Mouse (Mus musculus) embryonic facial prominence, embryonic 13.5 days (tissue): Measurements from ENCODE around the gene Gm20481. TPM values are rescaled to one million over a fixed set of nuclear protein-coding genes. Genes with fewer than 3 reads are reported as not detected.
A peak's percentile ranks its signal among the peaks of the same experiment; 100 is the strongest.
"Not testable (repeated sequence)": the region's sequence is repeated elsewhere in the genome, so short reads cannot be mapped to it uniquely, and the experiment has no call there.

Source experiments
- ATAC-seq: fragments of 200-750 bp; cut with Nextera tagmentation; 2 replicates; pipeline ENCODE4 v1.8.0; 2017; ENCODE audit warnings: low read depth; ENCODE audit not compliant: insufficient number of reproducible peaks, insufficient read depth, low FRiP score, low TSS enrichment
- H3K27ac ChIP-seq: fragments of 300-500 bp; sonication (generic); 2 replicates; pipeline ENCODE4 v1.5.1; 2015; ENCODE audit warnings: moderate library complexity, mild to moderate bottlenecking, inconsistent platforms
- H3K27me3 ChIP-seq: fragments of 300-500 bp; sonication (generic); 2 replicates; pipeline ENCODE4 v1.6.1; 2015; ENCODE audit warnings: mild to moderate bottlenecking, inconsistent platforms
- H3K36me3 ChIP-seq: fragments of 300-500 bp; sonication (generic); 2 replicates; pipeline ENCODE4 v1.6.1; 2015; ENCODE audit warnings: mild to moderate bottlenecking, inconsistent platforms
- H3K4me1 ChIP-seq: fragments of 300-500 bp; sonication (generic); 2 replicates; pipeline ENCODE4 v1.6.1; 2015; ENCODE audit warnings: inconsistent platforms
- H3K4me2 ChIP-seq: fragments of 300-500 bp; sonication (generic); 2 replicates; pipeline ENCODE4 v1.6.1; 2015; ENCODE audit warnings: moderate library complexity, mild to moderate bottlenecking, inconsistent platforms
- H3K4me3 ChIP-seq: fragments of 300-500 bp; sonication (generic); 2 replicates; pipeline ENCODE4 v1.5.1; 2015; ENCODE audit warnings: mild to moderate bottlenecking, inconsistent platforms
- H3K9ac ChIP-seq: fragments of 300-500 bp; sonication (generic); 2 replicates; pipeline ENCODE4 v1.6.1; 2015; ENCODE audit warnings: mild to moderate bottlenecking, inconsistent platforms
- H3K9me3 ChIP-seq: fragments of 300-500 bp; sonication (generic); 2 replicates; pipeline ENCODE4 v1.6.1; 2016; ENCODE audit warnings: inconsistent platforms
- WGBS: fragments of 180-500 bp; shearing (Covaris S2); methylation state at CpG from one replicate; pipeline ENCODE4 v1.1.7; 2015; ENCODE audit warnings: mixed read lengths; 5-methylcytosine and 5-hydroxymethylcytosine counted together
- polyA plus RNA-seq: library from polyadenylated mRNA; unstranded; fragments of >200 nt; fragmentation: Nextera tagmentation; extraction: Ambion mirVana; gene quantifications from 2 replicates; pipeline ENCODE4 v1.2.1, GENCODE M21; 2015

Gm20481 gene
- not detected in 2 replicates for polyA plus RNA-seq

DNA sequence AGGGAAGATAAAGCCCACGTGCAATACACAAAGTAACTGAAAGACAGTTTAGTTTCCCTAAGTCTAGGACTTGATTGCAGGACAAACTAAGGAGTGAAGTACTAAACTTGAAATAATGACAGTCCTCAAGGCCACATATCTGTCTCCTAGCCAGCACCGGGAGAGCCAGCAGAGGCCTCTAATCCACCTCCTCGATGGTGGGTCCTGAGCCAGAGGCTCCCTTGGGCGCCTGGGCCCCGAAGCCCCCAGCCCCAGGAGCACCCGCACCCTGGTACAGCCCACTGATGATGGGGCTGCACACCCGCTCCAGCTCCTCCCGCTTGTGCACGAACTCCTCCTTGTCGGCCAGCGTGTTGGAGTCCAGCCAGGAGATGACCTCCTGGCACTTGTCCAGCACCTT is at the start of gene Gm20481:
Gene Gm20481, plus strand, starts transcription at position 91 of the 400 bp plus-strand sequence.
- H3K4me1 ChIP-seq: peaks cover 13% of the 10 kb centered on the region; the same call in 1 of the 2 replicates
- not testable (repeated sequence) for H3K36me3 ChIP-seq, ATAC-seq, H3K4me3 ChIP-seq, H3K9me3 ChIP-seq, H3K27ac ChIP-seq, H3K9ac ChIP-seq, H3K4me2 ChIP-seq
- WGBS: 70% methylated on average over 6 of the region's 11 CpGs
- H3K27me3 ChIP-seq: peaks cover 28% of the 10 kb centered on the region

DNA sequence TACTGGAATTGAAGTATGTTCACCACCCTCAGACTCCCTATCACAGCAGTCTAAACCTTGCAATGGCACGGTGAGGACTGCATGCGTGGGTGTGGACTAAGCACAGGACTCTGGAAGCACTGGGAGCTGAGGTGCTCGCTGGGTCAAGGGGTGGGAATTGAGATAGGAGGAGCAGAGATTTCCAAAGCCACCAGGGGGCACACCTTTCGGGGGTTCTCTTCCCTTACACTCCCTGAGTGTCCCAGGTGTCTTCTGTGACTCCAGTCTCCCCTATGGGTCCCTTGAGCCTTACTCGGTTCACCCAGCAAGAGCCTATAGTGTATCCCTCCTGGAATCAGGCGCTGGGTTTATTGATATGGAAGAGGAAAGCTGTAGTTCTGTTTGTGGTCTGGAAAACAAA is 46.8 kb upstream of the Gm20481 start:
- Histone ChIP-seq H3K9ac (no peak overlapping the region), H3K9me3 (no peaks in the 10 kb centered on the region), H3K4me1 (no peaks in the 10 kb centered on the region), H3K4me2 (no peak overlapping the region), H3K36me3 (no peaks in the 10 kb centered on the region), H3K27me3 (no peaks in the 10 kb centered on the region), H3K4me3 (no peak overlapping the region), H3K27ac (no peak overlapping the region)
- WGBS: 55% methylated on average over 6 of the region's 6 CpGs
- ATAC-seq: no peak

DNA sequence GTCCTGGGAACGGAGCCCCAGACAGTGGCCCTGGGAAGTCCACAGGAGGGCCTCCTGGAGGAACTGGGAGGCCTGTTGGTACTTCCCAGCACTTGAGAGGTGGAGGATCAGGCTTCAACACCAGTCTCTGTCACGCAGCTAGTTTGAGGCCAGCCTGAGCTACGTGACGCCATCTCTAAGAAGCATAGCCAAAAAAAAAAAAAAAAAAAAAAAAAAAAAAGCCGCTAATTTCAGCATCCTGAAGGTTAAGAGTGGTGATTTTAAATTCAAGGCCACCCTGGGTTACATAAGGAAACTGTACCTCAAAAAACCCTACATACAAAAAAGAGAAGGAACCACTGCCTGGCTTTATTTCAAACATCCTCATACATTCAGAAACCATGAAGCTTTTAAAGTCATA is 45.5 kb upstream of the Gm20481 start:
- no peak for ATAC-seq
- no peaks in the 10 kb centered on the region for H3K36me3 ChIP-seq
- no peak overlapping the region for H3K9ac ChIP-seq
- 66% methylated on average over 5 of the region's 5 CpGs for WGBS
- H3K4me3 ChIP-seq: no peak overlapping the region
- no peaks in the 10 kb centered on the region for H3K9me3 ChIP-seq
- no peak overlapping the region for H3K27ac ChIP-seq
- H3K4me1 ChIP-seq: no peaks in the 10 kb centered on the region
- H3K4me2 ChIP-seq: no peak overlapping the region
- no peaks in the 10 kb centered on the region for H3K27me3 ChIP-seq

DNA sequence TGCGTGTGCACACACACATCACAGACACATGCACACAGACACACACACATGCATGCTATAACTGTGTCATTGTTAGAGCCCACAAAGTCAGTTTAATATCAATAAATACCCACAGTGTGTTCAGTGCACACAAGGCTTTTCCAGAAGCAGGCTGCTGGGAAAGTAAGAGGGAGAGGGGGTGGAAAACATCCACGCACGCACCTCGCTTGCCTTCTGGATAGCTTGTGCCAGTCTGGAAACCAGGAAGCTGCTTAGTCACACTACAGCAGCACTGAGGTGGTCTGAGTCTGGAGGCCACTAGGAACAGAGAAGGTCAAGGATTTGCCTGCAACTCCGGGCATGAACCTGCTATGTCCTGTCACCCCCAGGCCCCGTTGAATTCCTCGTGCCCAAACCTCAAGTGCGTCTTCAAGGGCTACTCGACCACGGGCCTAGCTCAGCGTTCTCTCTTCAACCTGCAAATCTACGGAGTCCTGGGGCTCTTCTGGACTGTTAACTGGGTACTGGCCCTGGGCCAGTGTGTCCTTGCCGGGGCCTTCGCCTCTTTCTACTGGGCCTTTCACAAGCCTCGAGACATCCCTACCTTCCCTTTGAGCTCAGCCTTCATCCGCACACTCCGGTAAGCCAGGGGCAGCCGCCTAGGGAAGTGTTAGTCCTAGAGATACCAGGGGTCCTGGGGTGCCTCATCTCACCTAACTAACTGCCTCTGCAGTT is 42.2 kb upstream of the Gm20481 start:
- WGBS: 84% methylated on average over 18 of the region's 18 CpGs
- H3K27me3 ChIP-seq: no peaks in the 10 kb centered on the region
- H3K4me2 ChIP-seq: no peak overlapping the region
- H3K4me1 ChIP-seq: peaks cover 11% of the 10 kb centered on the region
- no peak for ATAC-seq
- H3K9ac ChIP-seq: no peak overlapping the region
- no peaks in the 10 kb centered on the region for H3K9me3 ChIP-seq
- H3K4me3 ChIP-seq: no peak overlapping the region
- no peaks in the 10 kb centered on the region for H3K36me3 ChIP-seq
- H3K27ac ChIP-seq: no peak overlapping the region

DNA sequence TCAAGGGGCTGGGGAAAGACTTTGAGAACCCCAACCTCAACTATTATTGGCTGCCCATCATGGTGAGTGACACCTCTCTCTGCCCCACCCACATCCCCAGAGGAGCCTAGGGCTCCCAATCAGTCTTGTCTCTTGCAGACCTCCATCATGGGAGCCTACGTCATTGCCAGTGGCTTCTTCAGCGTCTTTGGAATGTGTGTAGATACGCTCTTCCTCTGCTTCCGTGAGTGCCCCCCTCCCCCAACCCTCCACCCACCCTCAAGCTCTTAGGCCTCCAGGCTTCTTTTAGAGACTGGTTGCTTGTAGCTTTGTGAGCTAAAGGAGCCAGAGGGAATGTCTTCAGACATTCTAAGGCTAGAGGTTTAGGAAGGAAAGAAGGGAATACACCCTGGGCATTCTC is 40.9 kb upstream of the Gm20481 start:
- no peak overlapping the region for H3K4me3 ChIP-seq
- H3K9me3 ChIP-seq: no peaks in the 10 kb centered on the region
- WGBS: 58% methylated on average over 4 of the region's 4 CpGs
- H3K27ac ChIP-seq: no peak overlapping the region
- H3K9ac ChIP-seq: no peak overlapping the region
- no peaks in the 10 kb centered on the region for H3K36me3 ChIP-seq
- no peak for ATAC-seq
- H3K4me1 ChIP-seq: peaks cover 12% of the 10 kb centered on the region
- no peak overlapping the region for H3K4me2 ChIP-seq
- H3K27me3 ChIP-seq: no peaks in the 10 kb centered on the region

DNA sequence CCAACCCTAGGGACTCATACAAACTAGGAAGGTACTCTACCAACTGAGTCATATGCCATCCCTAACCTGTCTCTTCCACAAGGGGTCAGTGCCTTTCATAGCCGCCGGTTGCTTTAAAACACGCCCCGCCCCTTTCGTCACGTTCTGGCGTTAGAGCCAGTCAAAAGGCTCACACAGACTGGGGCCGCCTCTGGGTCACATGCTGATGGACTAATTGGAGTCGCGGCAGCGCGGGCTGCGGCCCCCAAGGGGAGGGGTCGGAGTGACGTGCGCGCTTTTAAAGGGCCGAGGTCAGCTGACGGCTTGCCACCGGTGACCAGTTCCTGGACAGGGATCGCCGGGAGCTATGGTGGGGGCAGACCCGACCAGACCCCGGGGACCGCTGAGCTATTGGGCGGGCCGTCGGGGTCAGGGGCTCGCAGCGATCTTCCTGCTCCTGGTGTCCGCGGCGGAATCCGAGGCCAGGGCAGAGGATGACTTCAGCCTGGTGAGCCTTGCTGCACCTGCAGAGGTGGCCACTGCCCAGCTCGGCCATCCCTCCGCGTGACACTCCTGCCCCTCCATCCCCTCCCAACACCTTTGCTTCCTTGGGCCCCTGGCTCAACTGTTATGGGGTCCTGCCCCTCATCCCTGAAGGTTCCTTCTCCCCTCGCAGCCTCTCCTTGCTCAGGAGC is 38.5 kb upstream of the Gm20481 start, which contains the start of gene Neu1:
Gene Neu1, plus strand, starts transcription at position 193 of the 674 bp plus-strand sequence.
- peaks cover 26% of the 10 kb centered on the region for H3K4me1 ChIP-seq
- H3K36me3 ChIP-seq: peaks cover 9% of the 10 kb centered on the region; the same call in 1 of the 2 replicates
- H3K27ac ChIP-seq: no peak within 1 kb of the TSS
- peak within 1 kb of the TSS; percentile 89 for H3K4me2 ChIP-seq
- H3K9me3 ChIP-seq: no peaks in the 10 kb centered on the region
- H3K9ac ChIP-seq: peak within 1 kb of the TSS; percentile 91
- H3K4me3 ChIP-seq: peak within 1 kb of the TSS; percentile 75
- under 1% methylated on average over 38 of the region's 38 CpGs for WGBS
- H3K27me3 ChIP-seq: no peaks in the 10 kb centered on the region; the same call in 1 of the 2 replicates
- peak; percentile 94 for ATAC-seq

DNA sequence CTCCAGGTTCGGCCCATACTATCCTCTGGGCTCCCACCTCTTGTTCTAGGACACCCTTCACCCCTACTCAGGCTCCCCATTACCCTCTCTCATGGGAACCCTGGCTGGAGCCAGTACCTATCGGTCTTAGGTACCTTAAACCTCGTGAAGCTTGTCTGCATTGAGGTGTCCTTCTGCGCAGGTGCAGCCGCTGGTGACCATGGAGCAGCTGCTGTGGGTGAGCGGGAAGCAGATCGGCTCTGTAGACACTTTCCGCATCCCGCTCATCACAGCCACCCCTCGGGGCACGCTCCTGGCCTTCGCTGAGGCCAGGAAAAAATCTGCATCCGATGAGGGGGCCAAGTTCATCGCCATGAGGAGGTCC is 38.0 kb upstream of the Gm20481 start:
- Histone ChIP-seq H3K4me2 (peak overlapping the region; percentile 89), H3K27me3 (no peaks in the 10 kb centered on the region; the same call in 1 of the 2 replicates), H3K27ac (no peak overlapping the region), H3K9me3 (no peaks in the 10 kb centered on the region), H3K9ac (peak overlapping the region; percentile 91), H3K4me3 (peak overlapping the region; percentile 75), H3K36me3 (peaks cover 9% of the 10 kb centered on the region; the same call in 1 of the 2 replicates), H3K4me1 (peaks cover 26% of the 10 kb centered on the region)
- ATAC-seq: no peak; the same call in 1 of the 2 replicates
- 10% methylated on average over 14 of the region's 14 CpGs for WGBS

DNA sequence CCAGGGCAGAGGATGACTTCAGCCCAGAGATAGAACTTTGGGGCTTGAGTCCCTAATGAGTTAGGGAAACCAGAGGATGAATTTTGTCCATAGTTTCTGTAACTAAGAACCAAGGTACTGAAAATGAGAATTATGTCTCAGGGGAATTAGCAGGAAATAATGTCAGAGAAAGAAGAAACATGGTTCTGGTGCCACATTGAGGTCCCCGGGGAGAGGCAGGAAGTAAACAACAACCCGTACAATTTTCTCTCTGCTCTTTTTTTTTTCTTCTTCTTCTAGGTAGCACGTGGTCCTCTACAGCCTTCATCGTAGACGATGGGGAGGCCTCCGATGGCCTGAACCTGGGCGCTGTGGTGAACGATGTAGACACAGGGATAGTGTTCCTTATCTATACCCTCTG is 37.4 kb upstream of the Gm20481 start:
- Histone ChIP-seq H3K9me3 (no peaks in the 10 kb centered on the region), H3K4me1 (peaks cover 26% of the 10 kb centered on the region), H3K36me3 (peaks cover 9% of the 10 kb centered on the region; the same call in 1 of the 2 replicates), H3K27ac (no peak overlapping the region), H3K4me2 (peak overlapping the region; percentile 89), H3K9ac (peak overlapping the region; percentile 91), H3K4me3 (peak overlapping the region; percentile 75), H3K27me3 (no peaks in the 10 kb centered on the region; the same call in 1 of the 2 replicates)
- 88% methylated on average over 8 of the region's 8 CpGs for WGBS
- ATAC-seq: no peak

DNA sequence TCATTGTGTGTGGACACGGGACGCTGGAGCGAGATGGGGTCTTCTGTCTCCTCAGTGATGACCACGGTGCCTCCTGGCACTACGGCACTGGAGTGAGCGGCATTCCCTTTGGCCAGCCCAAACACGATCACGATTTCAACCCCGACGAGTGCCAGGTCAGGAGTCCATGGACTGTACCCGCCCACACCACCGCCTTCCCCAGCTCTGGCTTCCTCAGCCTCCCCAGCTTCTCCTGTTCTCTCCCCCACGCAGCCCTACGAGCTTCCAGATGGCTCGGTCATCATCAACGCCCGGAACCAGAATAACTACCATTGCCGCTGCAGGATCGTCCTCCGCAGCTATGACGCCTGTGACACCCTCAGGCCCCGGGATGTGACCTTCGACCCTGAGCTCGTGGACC is 35.7 kb upstream of the Gm20481 start:
- Histone ChIP-seq H3K9ac (peak overlapping the region; percentile 49; the same call in 1 of the 2 replicates), H3K4me2 (peak overlapping the region; percentile 22), H3K4me3 (no peak overlapping the region), H3K4me1 (peaks cover 26% of the 10 kb centered on the region), H3K9me3 (no peaks in the 10 kb centered on the region), H3K27me3 (no peaks in the 10 kb centered on the region; the same call in 1 of the 2 replicates), H3K36me3 (peaks cover 9% of the 10 kb centered on the region; the same call in 1 of the 2 replicates), H3K27ac (no peak overlapping the region)
- 39% methylated on average over 24 of the region's 24 CpGs for WGBS
- no peak for ATAC-seq

DNA sequence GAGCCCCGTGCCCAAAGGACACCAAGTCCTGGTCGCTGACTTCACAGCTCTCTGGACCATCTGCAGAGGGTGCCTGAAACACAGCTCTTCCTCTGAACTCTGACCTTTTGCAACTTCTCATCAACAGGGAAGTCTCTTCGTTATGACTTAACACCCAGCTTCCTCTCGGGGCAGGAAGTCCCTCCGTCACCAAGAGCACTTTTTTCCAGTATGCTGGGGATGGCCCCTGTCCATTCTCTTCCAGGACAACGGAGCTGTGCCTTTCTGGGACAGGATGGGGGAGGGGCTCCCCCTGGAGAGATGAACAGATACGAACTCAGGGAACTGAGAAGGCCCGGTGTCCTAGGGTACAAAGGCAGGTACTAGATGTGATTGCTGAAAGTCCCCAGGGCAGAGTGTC is 34.9 kb upstream of the Gm20481 start:
- H3K9me3 ChIP-seq: no peaks in the 10 kb centered on the region
- H3K27me3 ChIP-seq: no peaks in the 10 kb centered on the region; the same call in 1 of the 2 replicates
- H3K4me2 ChIP-seq: no peak overlapping the region
- 33% methylated on average over 8 of the region's 8 CpGs for WGBS
- peaks cover 9% of the 10 kb centered on the region; the same call in 1 of the 2 replicates for H3K36me3 ChIP-seq
- H3K4me1 ChIP-seq: peaks cover 26% of the 10 kb centered on the region
- ATAC-seq: no peak
- peak overlapping the region; percentile 49; the same call in 1 of the 2 replicates for H3K9ac ChIP-seq
- H3K27ac ChIP-seq: no peak overlapping the region
- H3K4me3 ChIP-seq: no peak overlapping the region

DNA sequence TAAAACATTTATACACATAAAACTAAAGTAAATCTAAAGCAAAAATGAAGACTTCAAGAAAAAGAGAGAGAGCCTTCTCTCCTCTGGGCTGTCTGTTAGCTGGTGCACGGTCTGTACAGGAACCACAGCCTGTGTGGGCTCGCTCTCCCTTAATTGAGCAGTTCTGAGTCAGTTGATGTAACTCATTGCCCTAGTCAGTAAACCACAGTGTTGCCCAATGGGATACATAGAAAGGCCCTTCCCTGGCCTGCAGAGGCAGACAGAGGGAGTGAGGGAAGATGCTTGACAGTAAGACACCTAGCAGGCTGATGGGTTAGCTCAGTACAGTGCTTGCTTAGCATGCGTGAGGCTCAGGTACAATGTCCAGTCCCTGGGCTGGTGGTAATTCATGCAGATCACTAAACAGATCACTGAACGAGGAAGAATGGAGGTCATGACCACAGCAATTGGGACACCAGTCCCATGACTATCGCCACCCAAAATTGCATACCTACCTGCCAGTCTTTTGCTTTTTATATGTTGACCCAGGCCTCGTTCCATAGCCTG is 31.7 kb upstream of the Gm20481 start:
- H3K4me3 ChIP-seq: no peak overlapping the region
- no peak overlapping the region for H3K4me2 ChIP-seq
- no peak for ATAC-seq
- H3K4me1 ChIP-seq: peaks cover 21% of the 10 kb centered on the region
- 81% methylated on average over 6 of the region's 6 CpGs for WGBS
- H3K27me3 ChIP-seq: no peaks in the 10 kb centered on the region; the same call in 1 of the 2 replicates
- no peak overlapping the region for H3K9ac ChIP-seq
- H3K36me3 ChIP-seq: peaks cover 9% of the 10 kb centered on the region; the same call in 1 of the 2 replicates
- no peak overlapping the region for H3K27ac ChIP-seq
- no peaks in the 10 kb centered on the region for H3K9me3 ChIP-seq
